Mouse (Mus musculus) c-Kit-positive CD71-negative TER-119-negative erythroid progenitor cells, embryonic 14.5 days (primary cell): ENCODE results near the gene C8a.

Source experiments
- DNase-seq: peaks from one replicate; pipeline ENCODE4 v3.0.0-alpha.2; 2013; ENCODE audit warnings: low read depth

Gene C8a

GRCm38 (mm10) chr4:104769602-104770001, 106.6 kb downstream of the C8a start:
- DNase-seq: no peak

DNA sequence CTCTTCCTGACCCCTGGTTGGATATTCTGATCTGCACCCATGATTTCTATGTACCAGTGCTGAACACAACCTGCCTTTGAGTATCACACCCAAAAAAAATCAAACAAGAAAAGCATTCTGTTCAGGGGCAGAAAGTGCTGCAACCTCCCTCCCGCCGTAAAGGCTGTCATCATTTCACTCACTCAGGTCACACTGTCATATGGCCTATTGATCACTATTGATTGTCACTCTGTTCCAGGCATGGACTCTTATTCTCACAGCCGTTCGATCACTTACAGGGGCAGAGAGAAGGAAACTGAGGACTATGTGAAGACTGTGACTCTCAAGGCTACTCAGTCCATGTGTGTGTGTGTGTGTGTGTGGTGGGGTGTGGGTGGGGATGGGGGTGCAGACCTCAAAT, 108.0 kb downstream of the C8a start:
- DNase-seq: no peak

- DNase-seq: no peak
Measured at GRCm38 (mm10) chr4:104766065-104766464, 110.1 kb downstream of the C8a start, which contains the start of gene C8b. C8b (plus strand) TSS chr4:104766317.
